Mouse (Mus musculus) bone marrow macrophage, adult 2 months (primary cell): ENCODE measurements around the gene Dph5.

Source experiments
- CTCF ChIP-seq: IDR thresholded peaks from 2 replicates; pipeline ENCODE4 v1.5.1; 2012; ENCODE audit warnings: low read depth, mild to moderate bottlenecking, low read length, moderate library complexity
- POLR2A ChIP-seq: IDR thresholded peaks from 2 replicates; pipeline ENCODE4 v1.6.1; 2012; ENCODE audit warnings: mild to moderate bottlenecking, low read depth, low read length, borderline replicate concordance

- TF ChIP-seq POLR2A: no peak
- no peak for TF ChIP-seq CTCF
Measured at GRCm38 (mm10) chr3:115892341-115892740, 4.7 kb downstream of the Dph5 start.
